Mouse (Mus musculus): ENCODE results near the gene Tifa. TPM values are rescaled to one million over a fixed set of nuclear protein-coding genes. Genes with fewer than 3 reads are reported as not detected.

The Tifa gene
- total and polyA plus RNA-seq, 3 experiments, result 1.4 to 3.2 (median 2.8) TPM

DNA sequence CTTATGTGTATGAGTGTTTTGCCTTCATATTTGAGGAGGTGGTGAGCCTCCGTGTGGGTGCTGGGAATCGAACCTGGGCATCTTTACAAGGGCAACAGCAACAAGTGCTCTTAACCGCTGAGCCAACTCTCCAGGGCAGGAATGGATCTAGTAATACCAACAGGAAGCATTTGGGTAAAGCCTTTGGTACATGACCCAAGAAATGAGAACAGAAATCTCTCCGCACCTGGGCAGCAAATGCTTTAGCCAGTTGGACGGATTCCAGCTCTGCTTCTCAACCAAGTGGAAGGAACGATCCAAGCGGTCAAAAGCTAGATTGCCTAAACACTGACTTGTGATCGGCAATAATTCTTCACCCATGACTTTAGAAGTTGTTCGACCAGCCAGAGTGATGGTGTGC is 8.7 kb upstream of the Tifa start:
- no peaks in the 10 kb centered on the region for H3K36me3 ChIP-seq (replicated peaks in 1 of 2; ENCODE audit: control insufficient read depth in 1 of 2, insufficient read depth in 1 of 2, low read length in 1 of 2)
- no peak overlapping the region for H3K4me3 ChIP-seq (replicated peaks in 1 of 3; ENCODE audit: low read depth in 2 of 3, low read length in 2 of 3, poor library complexity in 1 of 3)
- peaks cover 0 to 9% of the 10 kb centered on the region in 2 experiments; a peak in 1 of 4 replicates for H3K4me1 ChIP-seq (ENCODE audit: control insufficient read depth in 1 of 2, insufficient read depth in 2 of 2)
- TF ChIP-seq TCF12 (IDR thresholded peaks at IDR 0.05; ENCODE audit: low read depth, low read length), result no peak
- no peak for TF ChIP-seq IRF4 (IDR thresholded peaks at IDR 0.05; ENCODE audit: low read depth, low read length)
- TF ChIP-seq PAX5 (IDR thresholded peaks at IDR 0.05; ENCODE audit: low read length), result no peak
- no peak for TF ChIP-seq MAZ (IDR thresholded peaks at IDR 0.05; ENCODE audit: low read depth, low read length)
- TF ChIP-seq E2F4 (IDR thresholded peaks at IDR 0.05; ENCODE audit: insufficient replicate concordance, low read depth, low read length), result no peak
- TF ChIP-seq CTCF (conservative IDR thresholded peaks at IDR 0.05 in 1 of 2, IDR thresholded peaks at IDR 0.05 in 1 of 2; ENCODE audit: low read depth in 2 of 2, low read length in 2 of 2), result no peak
- no peak for TF ChIP-seq CHD2 (IDR thresholded peaks at IDR 0.05; ENCODE audit: low read length)
- no peak for TF ChIP-seq TBP (conservative IDR thresholded peaks at IDR 0.05; ENCODE audit: low read depth, low read length)
- TF ChIP-seq ETS1 (conservative IDR thresholded peaks at IDR 0.05; ENCODE audit: low read depth, low read length), result no peak
- no peak for TF ChIP-seq KAT2A (IDR thresholded peaks at IDR 0.05; ENCODE audit: insufficient replicate concordance, low read length)
- TF ChIP-seq MAX (IDR thresholded peaks at IDR 0.05; ENCODE audit: low read length), result no peak
- no peak for TF ChIP-seq EP300 (IDR thresholded peaks at IDR 0.05; ENCODE audit: low read length)
- no peak for TF ChIP-seq ZMIZ1 (IDR thresholded peaks at IDR 0.05; ENCODE audit: low read depth, low read length)
- TF ChIP-seq MXI1 (IDR thresholded peaks at IDR 0.05; ENCODE audit: low read depth, low read length), result no peak
- TF ChIP-seq POLR2AphosphoS2 (IDR thresholded peaks at IDR 0.05; ENCODE audit: low read depth, low read length), result no peak
- no peak for TF ChIP-seq ZC3H11A (IDR thresholded peaks at IDR 0.05; ENCODE audit: low read depth, low read length)
- TF ChIP-seq RAD21 (IDR thresholded peaks at IDR 0.05; ENCODE audit: low read depth, low read length), result no peak
- TF ChIP-seq NELFE (IDR thresholded peaks at IDR 0.05; ENCODE audit: low read depth, low read length), result no peak
- TF ChIP-seq RCOR1 (conservative IDR thresholded peaks at IDR 0.05; ENCODE audit: low read depth, low read length), result no peak
- in situ Hi-C loops (cut with MboI; ENCODE audit: low pct_ligation_motif_present, low pct_unique_long_range_greater_than_20kb, low sequenced_read_pairs) (no loop called here), dilution Hi-C loops (cut with MboI; ENCODE audit: extremely low pct_ligation_motif_present, extremely low pct_unique_long_range_greater_than_20kb, low sequenced_read_pairs) (no loop called here)
- peaks cover 4% of the 10 kb centered on the region for H3K9me3 ChIP-seq (replicated peaks; ENCODE audit: low read length)
- no peak overlapping the region for H3K9ac ChIP-seq (ENCODE audit: insufficient read depth, low read depth)
- no peak for DNase-seq (ENCODE audit: extremely low read depth)
- H3K27me3 ChIP-seq (replicated peaks), result no peaks in the 10 kb centered on the region
- H3K79me2 ChIP-seq (replicated peaks; ENCODE audit: control insufficient read depth, extremely low read depth, insufficient read depth, poor library complexity, severe bottlenecking), result no peaks in the 10 kb centered on the region
- H3K4me2 ChIP-seq (ENCODE audit: insufficient read depth, low read depth, poor library complexity, severe bottlenecking), result no peak overlapping the region
- H3K27ac ChIP-seq (ENCODE audit: insufficient read depth, low read depth), result no peak overlapping the region

DNA sequence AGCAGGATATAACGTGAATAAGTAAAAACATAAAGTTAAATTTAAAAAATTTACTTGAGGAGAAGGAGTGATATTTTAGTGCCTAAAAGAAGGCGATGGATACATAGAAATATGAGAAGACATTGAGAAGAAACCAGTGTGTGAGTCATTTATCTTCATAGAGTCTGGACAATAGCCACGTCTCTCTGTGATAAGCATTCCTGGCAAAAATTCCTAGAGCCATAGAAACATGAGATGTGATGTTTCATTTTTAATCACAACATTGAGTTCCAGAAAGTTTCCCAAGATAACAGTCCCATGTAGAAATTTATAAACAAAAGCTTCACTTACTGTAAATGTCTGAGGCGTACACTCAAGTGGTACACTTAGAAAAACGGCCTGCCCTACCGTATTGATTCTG is 6.7 kb upstream of the Tifa start:
- no peak for DNase-seq (ENCODE audit: extremely low read depth)
- Histone ChIP-seq H3K9me3 (replicated peaks; ENCODE audit: low read length) (peaks cover 4% of the 10 kb centered on the region), H3K27ac (ENCODE audit: insufficient read depth, low read depth) (no peak overlapping the region), H3K27me3 (replicated peaks) (no peaks in the 10 kb centered on the region), H3K4me2 (ENCODE audit: insufficient read depth, low read depth, poor library complexity, severe bottlenecking) (no peak overlapping the region), H3K79me2 (replicated peaks; ENCODE audit: control insufficient read depth, extremely low read depth, insufficient read depth, poor library complexity, severe bottlenecking) (no peaks in the 10 kb centered on the region), H3K4me3 (replicated peaks in 1 of 3; ENCODE audit: low read depth in 2 of 3, low read length in 2 of 3, poor library complexity in 1 of 3) (no peak overlapping the region), H3K4me1 (ENCODE audit: control insufficient read depth in 1 of 2, insufficient read depth in 2 of 2) (peaks cover 0 to 23% of the 10 kb centered on the region in 2 experiments; a peak in 2 of 4 replicates), H3K36me3 (replicated peaks in 1 of 2; ENCODE audit: control insufficient read depth in 1 of 2, insufficient read depth in 1 of 2, low read length in 1 of 2) (no peaks in the 10 kb centered on the region), H3K9ac (ENCODE audit: insufficient read depth, low read depth) (no peak overlapping the region)
- dilution Hi-C loops (cut with MboI; ENCODE audit: extremely low pct_ligation_motif_present, extremely low pct_unique_long_range_greater_than_20kb, low sequenced_read_pairs) (no loop called here), in situ Hi-C loops (cut with MboI; ENCODE audit: low pct_ligation_motif_present, low pct_unique_long_range_greater_than_20kb, low sequenced_read_pairs) (no loop called here)
- TF ChIP-seq PAX5 (IDR thresholded peaks at IDR 0.05; ENCODE audit: low read length) (no peak), NRF1 (IDR thresholded peaks at IDR 0.05; ENCODE audit: low read depth, low read length) (no peak), POLR2AphosphoS2 (IDR thresholded peaks at IDR 0.05; ENCODE audit: low read depth, low read length) (no peak), USF2 (conservative IDR thresholded peaks at IDR 0.05; ENCODE audit: low read depth, low read length) (no peak), ZC3H11A (IDR thresholded peaks at IDR 0.05; ENCODE audit: low read depth, low read length) (no peak), UBTF (IDR thresholded peaks at IDR 0.05; ENCODE audit: low read depth, low read length) (no peak), BHLHE40 (IDR thresholded peaks at IDR 0.05; ENCODE audit: low read depth, low read length) (no peak), ELF1 (IDR thresholded peaks at IDR 0.05; ENCODE audit: low read depth, low read length) (no peak), TBP (conservative IDR thresholded peaks at IDR 0.05; ENCODE audit: low read depth, low read length) (no peak), CHD1 (IDR thresholded peaks at IDR 0.05; ENCODE audit: low read depth, low read length) (no peak), CHD2 (IDR thresholded peaks at IDR 0.05; ENCODE audit: low read length) (no peak), ZMIZ1 (IDR thresholded peaks at IDR 0.05; ENCODE audit: low read depth, low read length) (no peak), USF1 (IDR thresholded peaks at IDR 0.05; ENCODE audit: low read depth, low read length) (no peak), TCF12 (IDR thresholded peaks at IDR 0.05; ENCODE audit: low read depth, low read length) (no peak), SMC3 (IDR thresholded peaks at IDR 0.05; ENCODE audit: low read depth, low read length) (no peak), RAD21 (IDR thresholded peaks at IDR 0.05; ENCODE audit: low read depth, low read length) (no peak), MAFK (IDR thresholded peaks at IDR 0.05; ENCODE audit: insufficient replicate concordance, low read length) (no peak), JUND (conservative IDR thresholded peaks at IDR 0.05; ENCODE audit: low read depth, low read length) (no peak), MYC (IDR thresholded peaks at IDR 0.05; ENCODE audit: low read depth, low read length) (no peak)

Data from CH12.LX (cell line).